Comparison of ENCODE assay signal across 20 mouse cellular contexts in genomic region chr5:35438805-35439204, GRCm38 (mm10). TPM values are rescaled to one million over a fixed set of nuclear protein-coding genes. Genes with fewer than 3 reads are reported as not detected.
"Had no signal": no experiment of that assay in that cellular context is flagged by ENCODE, and none has a peak within 500 bp of the region (broad histone marks: within the 10 kb centered on the region; RNA-seq: fewer than 3 reads in every experiment).

No protein-coding gene starts in this region.

- H3K4me1 ChIP-seq: limb, embryonic 12.5 days; lung, embryonic 15.5 days; megakaryocyte, embryonic 14.5 days; midbrain, embryonic 15.5 days; stomach, embryonic 15.5 days had no signal

- H3K4me2 ChIP-seq: limb, embryonic 12.5 days; lung, embryonic 15.5 days; midbrain, embryonic 11.5 days; midbrain, embryonic 15.5 days; stomach, embryonic 15.5 days had no signal

- H3K9me3 ChIP-seq: lung, embryonic 15.5 days; midbrain, embryonic 15.5 days; stomach, embryonic 15.5 days had no signal

- H3K9ac ChIP-seq: limb, embryonic 12.5 days; liver, postnatal 0 days; lung, embryonic 15.5 days; midbrain, embryonic 15.5 days; stomach, embryonic 15.5 days had no signal

- ATAC-seq: liver, postnatal 0 days; midbrain, embryonic 15.5 days had no signal

- DNase-seq: kidney, adult 9 months; kidney, postnatal 4 days; liver; liver, postnatal 0 days; lung, postnatal 14 days; right cerebral cortex, postnatal 14 days; thymus, postnatal 36 days had no signal

- H3K36me3 ChIP-seq: limb, embryonic 12.5 days; lung, embryonic 15.5 days; midbrain, embryonic 15.5 days; stomach, embryonic 15.5 days had no signal

- H3K4me3 ChIP-seq: limb, embryonic 12.5 days; lung, embryonic 15.5 days; megakaryocyte, embryonic 14.5 days; midbrain, embryonic 15.5 days; stomach, embryonic 15.5 days had no signal

- H3K27me3 ChIP-seq: limb, embryonic 12.5 days; lung, embryonic 15.5 days; midbrain, embryonic 15.5 days; stomach, embryonic 15.5 days had no signal

- H3K27ac ChIP-seq: kidney, postnatal 0 days; limb, embryonic 12.5 days; lung, embryonic 15.5 days; macrophage; midbrain, embryonic 15.5 days; stomach, embryonic 15.5 days had no signal

RNA-seq across cellular contexts. Expression of gene Hmx1, which starts 49.9 kb away (rescaled TPM):
- total RNA-seq: layer of hippocampus, adult 8-10 months; layer of hippocampus, postnatal 25 days; left cerebral cortex, adult 8-10 months; left cerebral cortex, postnatal 25 days had no signal
- polyA plus RNA-seq: kidney, postnatal 0 days; liver, postnatal 0 days; macrophage; midbrain, embryonic 11.5 days; midbrain, embryonic 15.5 days; spleen, adult 2 months had no signal
